Mouse (Mus musculus) ES-Bruce4 (cell line): Measurements from ENCODE around the gene Ccdc93. TPM values are rescaled to one million over a fixed set of nuclear protein-coding genes. Genes with fewer than 3 reads are reported as not detected.

ENCODE experiments used
- H3K27ac ChIP-seq: 2 replicates; pipeline ENCODE4 v1.5.1; 2012; ENCODE audit warnings: low read length, inconsistent platforms; ENCODE audit not compliant: insufficient read depth
- H3K27me3 ChIP-seq: 2 replicates; pipeline ENCODE4 v1.6.1; 2012; ENCODE audit warnings: mild to moderate bottlenecking, low read length, inconsistent platforms; ENCODE audit not compliant: control insufficient read depth, poor library complexity, insufficient read depth, severe bottlenecking
- H3K36me3 ChIP-seq: 2 replicates; pipeline ENCODE4 v1.6.1; 2012; ENCODE audit warnings: inconsistent platforms, mild to moderate bottlenecking, low read length, moderate library complexity; ENCODE audit not compliant: control insufficient read depth, poor library complexity, insufficient read depth, severe bottlenecking
- H3K4me1 ChIP-seq: one replicate; pipeline ENCODE4 v1.8.1; 2011; ENCODE audit warnings: low read length; ENCODE audit not compliant: control insufficient read depth, insufficient read depth
- H3K4me3 ChIP-seq: 2 replicates; pipeline ENCODE4 v1.5.1; 2011; ENCODE audit warnings: low read depth, mild to moderate bottlenecking, low read length
- H3K9ac ChIP-seq: 2 replicates; pipeline ENCODE4 v1.6.1; 2012; ENCODE audit warnings: low read depth, mild to moderate bottlenecking, inconsistent platforms; ENCODE audit not compliant: poor library complexity, severe bottlenecking
- H3K9me3 ChIP-seq: replicated peaks from 2 replicates; pipeline ENCODE4 v1.6.1; 2012; ENCODE audit warnings: mild to moderate bottlenecking, low read length, inconsistent platforms; ENCODE audit not compliant: control insufficient read depth, poor library complexity, insufficient read depth, severe bottlenecking
- CTCF ChIP-seq: IDR thresholded peaks from one replicate; pipeline ENCODE4 v1.8.1; 2011; ENCODE audit warnings: low read depth, low read length
- EP300 ChIP-seq: IDR thresholded peaks from 2 replicates; pipeline ENCODE4 v1.6.1; 2011; ENCODE audit warnings: low read depth, low read length; ENCODE audit not compliant: insufficient read depth
- POLR2A ChIP-seq: IDR thresholded peaks from one replicate; pipeline ENCODE4 v1.8.1; 2011; ENCODE audit warnings: low read length; ENCODE audit not compliant: insufficient read depth
- polyA plus RNA-seq: library from polyadenylated mRNA; stranded (reverse); fragments of >200 nt; gene quantifications from 2 replicates; pipeline ENCODE4 v1.2.4, GENCODE M21; 2011; ENCODE audit warnings: low read depth; ENCODE audit not compliant: missing spikeins, insufficient read depth, insufficient read length

Gene Ccdc93
- polyA plus RNA-seq, 1 experiment: 18.3 TPM

GRCm38 (mm10) chr1:121452498-121452897, 21.6 kb downstream of the Ccdc93 start:
- Histone ChIP-seq H3K4me1 (peaks cover 1% of the 10 kb centered on the region), H3K9ac (no peak overlapping the region), H3K9me3 (no peaks in the 10 kb centered on the region), H3K36me3 (no peaks in the 10 kb centered on the region; the same call in none of the 2 replicates), H3K27me3 (no peaks in the 10 kb centered on the region), H3K4me3 (no peak overlapping the region), H3K27ac (no peak overlapping the region)
- TF ChIP-seq CTCF (no peak), POLR2A (no peak), EP300 (no peak)

GRCm38 (mm10) chr1:121453053-121453452, 22.2 kb downstream of the Ccdc93 start:
- TF ChIP-seq POLR2A (no peak), CTCF (no peak), EP300 (no peak)

GRCm38 (mm10) chr1:121454951-121455350, 24.1 kb downstream of the Ccdc93 start:
- Histone ChIP-seq H3K27me3 (no peaks in the 10 kb centered on the region), H3K27ac (no peak overlapping the region), H3K4me1 (peaks cover 2% of the 10 kb centered on the region), H3K9me3 (no peaks in the 10 kb centered on the region), H3K9ac (no peak overlapping the region), H3K4me3 (no peak overlapping the region), H3K36me3 (no peaks in the 10 kb centered on the region; the same call in none of the 2 replicates)
- TF ChIP-seq CTCF (no peak), POLR2A (no peak), EP300 (no peak)

More at GRCm38 (mm10) chr1:121453053-121453452, 22.2 kb downstream of the Ccdc93 start:
- H3K27ac ChIP-seq: no peak overlapping the region
- no peak overlapping the region for H3K9ac ChIP-seq
- H3K27me3 ChIP-seq: no peaks in the 10 kb centered on the region
- peaks cover 2% of the 10 kb centered on the region for H3K4me1 ChIP-seq
- no peak overlapping the region for H3K4me3 ChIP-seq
- H3K9me3 ChIP-seq: no peaks in the 10 kb centered on the region
- no peaks in the 10 kb centered on the region; the same call in none of the 2 replicates for H3K36me3 ChIP-seq

- Histone ChIP-seq H3K27ac (no peak overlapping the region), H3K9me3 (no peaks in the 10 kb centered on the region), H3K9ac (no peak overlapping the region), H3K4me3 (no peak overlapping the region), H3K36me3 (peaks cover 3% of the 10 kb centered on the region), H3K4me1 (peaks cover 6% of the 10 kb centered on the region), H3K27me3 (no peaks in the 10 kb centered on the region)
- no peak for TF ChIP-seq EP300
- TF ChIP-seq CTCF: peak; percentile 24
- TF ChIP-seq POLR2A: no peak
Observed at GRCm38 (mm10) chr1:121460077-121460476, 29.2 kb downstream of the Ccdc93 start.

- H3K27me3 ChIP-seq: no peaks in the 10 kb centered on the region
- H3K9me3 ChIP-seq: no peaks in the 10 kb centered on the region
- H3K9ac ChIP-seq: no peak overlapping the region
- no peak overlapping the region for H3K4me3 ChIP-seq
- peaks cover 6% of the 10 kb centered on the region for H3K4me1 ChIP-seq
- H3K27ac ChIP-seq: no peak overlapping the region
- no peak for TF ChIP-seq POLR2A
- no peak for TF ChIP-seq CTCF
- no peak for TF ChIP-seq EP300
- peaks cover 3% of the 10 kb centered on the region for H3K36me3 ChIP-seq
Observed at GRCm38 (mm10) chr1:121461895-121462294, 31.0 kb downstream of the Ccdc93 start.

- no peaks in the 10 kb centered on the region for H3K27me3 ChIP-seq
- no peak overlapping the region for H3K27ac ChIP-seq
- TF ChIP-seq CTCF: no peak
- H3K36me3 ChIP-seq: peaks cover 3% of the 10 kb centered on the region
- no peak overlapping the region for H3K4me3 ChIP-seq
- no peaks in the 10 kb centered on the region for H3K9me3 ChIP-seq
- H3K9ac ChIP-seq: no peak overlapping the region
- peaks cover 4% of the 10 kb centered on the region for H3K4me1 ChIP-seq
Observed at GRCm38 (mm10) chr1:121462643-121463042, 31.8 kb downstream of the Ccdc93 start.
